Mouse (Mus musculus) ZHBTc4 (cell line): ENCODE data around the gene Ctsq.
"Not testable (repeated sequence)": the region's sequence is repeated elsewhere in the genome, so short reads cannot be mapped to it uniquely, and the experiment has no call there.

Source experiments
- DNase-seq: peaks from one replicate; pipeline ENCODE4 v3.0.0-alpha.2; 2011; ENCODE audit warnings: low read depth, low spot score

Gene Ctsq

DNA sequence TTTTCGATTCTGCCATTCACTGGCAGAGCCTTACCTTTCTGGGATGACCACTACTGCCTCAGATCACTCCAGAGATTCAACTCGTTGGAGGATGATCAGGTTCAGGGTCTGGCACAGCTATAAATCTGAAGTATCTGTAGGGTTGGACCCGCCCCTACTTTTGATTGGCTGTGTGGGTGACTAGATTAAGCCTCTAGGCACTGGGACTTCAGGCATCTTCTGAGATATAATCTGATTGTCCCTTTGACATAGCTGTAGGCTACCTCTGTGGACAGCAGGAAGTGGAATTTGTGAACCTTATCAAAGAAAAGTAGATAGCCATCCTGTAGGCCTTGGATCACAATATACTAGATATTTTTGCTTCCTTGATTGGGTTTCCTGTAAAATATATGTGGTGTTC lies at the start of gene Ctsq:
TSS of gene Ctsq (minus strand) at position 101 of the 400 bp plus-strand sequence.
- no peak for DNase-seq

DNA sequence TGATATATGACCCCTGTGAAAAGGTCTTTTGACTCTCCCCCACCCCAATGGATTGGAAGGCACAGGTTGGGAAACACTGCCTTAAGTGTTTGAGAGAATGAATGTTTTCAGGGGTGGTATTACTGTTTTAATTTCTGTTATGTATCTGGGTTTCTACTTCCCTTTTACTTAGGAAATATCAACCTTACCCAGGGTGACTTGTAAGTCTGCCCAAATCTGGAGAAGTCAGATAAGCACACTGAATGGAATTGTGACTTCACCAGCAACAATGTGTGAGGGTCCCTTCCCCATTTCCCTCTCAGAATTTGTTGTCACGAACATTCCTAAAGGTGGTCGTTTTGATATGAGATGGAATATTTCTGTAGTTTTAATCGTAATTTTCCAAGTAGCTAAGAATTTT lies 17.6 kb downstream of the Ctsq start:
- no peak for DNase-seq

DNA sequence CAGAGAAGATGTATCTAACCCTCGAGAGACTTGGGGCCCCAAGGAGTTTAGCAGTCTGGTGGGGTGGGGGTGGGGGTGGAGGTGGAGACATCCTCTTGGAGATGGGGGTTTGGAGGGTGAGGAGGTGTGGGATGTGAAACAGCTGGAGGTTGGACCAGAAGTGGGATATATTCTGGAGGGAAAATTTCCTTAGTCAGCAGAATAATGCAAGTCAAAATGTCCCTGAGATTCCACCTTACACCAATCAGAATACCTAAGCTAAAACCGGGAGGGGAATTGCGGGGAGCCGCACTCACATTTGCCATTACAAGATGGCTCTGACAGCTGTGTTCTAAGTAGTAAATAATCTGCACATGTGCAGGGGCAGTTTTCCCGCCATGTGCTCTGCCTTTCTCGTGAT lies 18.6 kb downstream of the Ctsq start:
- DNase-seq = no peak

DNA sequence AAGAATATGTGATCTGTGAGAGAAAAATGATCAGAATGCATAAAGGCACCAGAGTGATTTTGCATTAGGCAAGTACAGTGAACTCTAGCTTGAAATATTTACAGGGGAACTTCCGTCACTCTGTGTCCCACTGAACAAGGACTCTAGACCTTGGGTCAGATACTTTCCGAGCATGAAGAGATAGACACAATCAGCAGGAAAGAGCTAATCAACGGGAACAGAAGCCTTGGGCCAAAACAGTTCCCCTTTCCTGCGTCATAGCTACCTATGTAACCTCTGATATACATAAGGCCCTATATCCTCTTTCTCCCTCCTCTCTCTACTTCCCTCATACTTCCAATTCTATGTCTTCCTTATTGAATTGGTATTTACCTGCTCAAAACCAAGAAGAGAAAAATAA lies 30.3 kb downstream of the Ctsq start:
- no peak for DNase-seq

DNA sequence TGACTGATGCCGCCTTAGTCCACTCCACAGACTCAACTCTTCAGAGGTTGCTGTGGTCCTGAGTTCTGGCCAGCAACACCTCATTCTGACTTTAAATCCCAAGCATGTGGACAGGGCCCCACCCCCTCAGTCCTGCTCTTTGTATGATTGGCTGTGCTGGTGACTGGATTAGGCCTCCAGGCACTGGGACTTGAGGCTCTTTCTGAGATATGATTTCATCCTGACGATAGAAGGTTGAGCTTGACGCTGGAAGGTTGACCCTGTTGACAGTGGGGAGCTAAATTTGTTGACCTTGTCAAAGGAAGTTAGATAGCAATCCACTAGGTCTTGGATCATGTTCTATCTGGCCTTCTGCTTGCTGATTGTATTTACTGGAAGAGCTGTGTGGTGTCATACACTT lies 34.6 kb downstream of the Ctsq start, which contains the start of gene Ctsj:
TSS of gene Ctsj (minus strand) at position 101 of the 400 bp plus-strand sequence.
- no peak for DNase-seq

DNA sequence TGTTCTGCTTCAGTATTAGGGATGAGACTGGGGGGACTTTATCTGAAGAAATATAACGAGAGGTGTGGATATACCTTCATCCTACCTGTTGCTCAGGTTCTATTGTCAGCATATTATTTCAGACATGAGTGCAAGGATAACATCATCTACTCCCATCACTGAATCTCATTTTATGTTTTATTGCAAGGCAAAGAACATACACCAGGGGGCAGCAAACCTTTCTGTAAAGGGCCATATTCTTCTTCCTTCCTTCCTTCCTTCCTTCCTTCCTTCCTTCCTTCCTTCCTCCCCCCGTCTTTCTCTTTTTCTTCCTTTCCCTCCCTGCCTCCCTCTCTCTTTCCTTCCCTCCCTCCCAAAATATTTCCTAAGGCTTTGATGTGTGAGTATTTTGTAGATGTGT lies 42.8 kb downstream of the Ctsq start:
- DNase-seq = peak; percentile 24

DNA sequence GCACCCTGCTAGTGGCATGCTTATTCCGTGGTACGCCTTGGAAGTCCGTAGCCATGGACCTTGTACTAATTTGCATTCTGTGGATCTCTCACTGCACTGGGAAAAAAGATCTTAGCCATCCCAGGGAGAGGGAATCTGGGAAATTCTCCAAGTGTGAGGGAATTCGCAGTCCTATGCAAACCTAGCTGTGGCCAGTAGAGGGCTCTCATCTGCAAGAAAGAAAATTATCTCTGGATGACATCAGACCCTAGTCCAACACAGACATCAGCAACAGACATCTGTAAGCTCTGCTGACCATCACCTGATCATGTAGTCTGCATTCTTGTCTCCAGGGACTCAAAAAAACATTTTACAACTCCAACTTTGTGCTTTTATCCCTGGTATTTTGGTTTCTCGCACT lies 53.5 kb downstream of the Ctsq start:
- not testable (repeated sequence) for DNase-seq
